Mouse (Mus musculus): ENCODE measurements around the gene Galnt7.

DNA sequence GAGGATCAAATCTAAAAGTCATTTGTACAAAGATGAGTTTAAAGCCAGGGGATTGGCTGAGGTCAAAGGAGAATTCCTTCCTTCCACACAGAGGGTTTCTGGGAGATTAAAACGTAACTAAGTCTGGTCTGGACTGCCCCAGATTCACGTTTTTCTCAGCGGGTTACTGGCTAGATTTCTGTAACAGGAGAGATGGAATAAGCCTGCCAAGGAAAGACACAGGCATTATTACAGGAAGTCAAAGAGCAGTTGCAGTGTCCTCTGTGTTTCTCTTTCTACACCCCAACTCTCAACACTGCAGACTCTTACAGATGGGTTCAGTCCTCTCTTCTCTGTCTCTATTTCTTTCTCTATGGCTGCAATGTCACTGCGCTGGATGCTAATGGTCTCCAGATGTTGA is 118.3 kb downstream of the Galnt7 start:
- TF ChIP-seq ZNF384 (IDR thresholded peaks at IDR 0.05; ENCODE audit: low read depth, low read length) (no peak), CTCF (IDR thresholded peaks at IDR 0.05 in 2 of 3, conservative IDR thresholded peaks at IDR 0.05 in 1 of 3; ENCODE audit: control insufficient read depth in 1 of 3, insufficient read depth in 1 of 3, low read depth in 2 of 3, low read length in 3 of 3, poor library complexity in 1 of 3, severe bottlenecking in 1 of 3) (no peak), POLR2AphosphoS2 (IDR thresholded peaks at IDR 0.05; ENCODE audit: low read length) (no peak), NELFE (IDR thresholded peaks at IDR 0.05; ENCODE audit: low read depth, low read length) (no peak)

Data from MEL (cell line).